Mouse (Mus musculus) cerebellum, postnatal 14 days (tissue): ENCODE results near the gene Pde4c.
A peak's percentile ranks its signal among the peaks of the same experiment; 100 is the strongest.

Source experiments
- DNase-seq, 2 experiments: peaks; one replicate each; pipeline ENCODE4 v3.0.0; 2021; ENCODE audit warnings: mixed read lengths in 2 of 2

The Pde4c gene

GRCm38 (mm10) chr8:70697366-70698250 is 25.9 kb upstream of the Pde4c start:
- no peak for DNase-seq

GRCm38 (mm10) chr8:70698310-70699109 is 25.0 kb upstream of the Pde4c start, which contains the start of gene Jund:
TSS of gene Jund (plus strand) at chr8:70698949.
- DNase-seq: peak; percentile 100

GRCm38 (mm10) chr8:70699116-70699833 is 24.2 kb upstream of the Pde4c start:
- DNase-seq: peak in 1 of 2 experiments; percentile 77

- DNase-seq: peak; percentile 89 to 92
Measured at GRCm38 (mm10) chr8:70699834-70700554, 23.5 kb upstream of the Pde4c start.

- peak; percentile 87 to 88 for DNase-seq
Measured at GRCm38 (mm10) chr8:70700555-70700922, 23.0 kb upstream of the Pde4c start.

GRCm38 (mm10) chr8:70701048-70701981 is 22.2 kb upstream of the Pde4c start:
- DNase-seq: peak in 1 of 2 experiments; percentile 34

GRCm38 (mm10) chr8:70701982-70702841 is 21.3 kb upstream of the Pde4c start:
- peak in 1 of 2 experiments; percentile 42 for DNase-seq

GRCm38 (mm10) chr8:70702842-70703182 is 20.7 kb upstream of the Pde4c start:
- DNase-seq: peak; percentile 88 to 92

GRCm38 (mm10) chr8:70703287-70703686 is 20.2 kb upstream of the Pde4c start, which contains the start of gene Iqcn:
TSS of gene Iqcn (plus strand) at chr8:70703457.
- DNase-seq: no peak

GRCm38 (mm10) chr8:70708281-70708680 is 15.2 kb upstream of the Pde4c start:
- no peak for DNase-seq

- DNase-seq: peak in 1 of 2 experiments; percentile 25
Measured at GRCm38 (mm10) chr8:70709794-70710193, 13.7 kb upstream of the Pde4c start.

GRCm38 (mm10) chr8:70710296-70710695 is 13.2 kb upstream of the Pde4c start:
- peak; percentile 68 to 77 for DNase-seq

GRCm38 (mm10) chr8:70711041-70711440 is 12.5 kb upstream of the Pde4c start:
- peak in 1 of 2 experiments; percentile 38 for DNase-seq

- DNase-seq: peak in 1 of 2 experiments; percentile 6
Measured at GRCm38 (mm10) chr8:70713991-70714390, 9.5 kb upstream of the Pde4c start.

GRCm38 (mm10) chr8:70715086-70715485 is 8.4 kb upstream of the Pde4c start:
- DNase-seq: peak in 1 of 2 experiments; percentile 10

- DNase-seq: peak in 1 of 2 experiments; percentile 23
Measured at GRCm38 (mm10) chr8:70716521-70717400, 6.8 kb upstream of the Pde4c start.

- peak; percentile 81 to 86 for DNase-seq
Measured at GRCm38 (mm10) chr8:70718297-70718696, 5.2 kb upstream of the Pde4c start, which contains the start of gene Gm3336. TSS of gene Gm3336 (plus strand) at chr8:70718543.

GRCm38 (mm10) chr8:70719796-70720270 is 3.7 kb upstream of the Pde4c start:
- no peak for DNase-seq

- DNase-seq: peak; percentile 91 to 93
Measured at GRCm38 (mm10) chr8:70720739-70721138, 2.8 kb upstream of the Pde4c start.
